Mouse (Mus musculus) lung, postnatal 10 days (tissue): ENCODE data around the gene Psmd6.

ENCODE experiments used
- DNase-seq: peaks from one replicate; pipeline ENCODE4 v3.0.0; 2021

Psmd6 gene

DNA sequence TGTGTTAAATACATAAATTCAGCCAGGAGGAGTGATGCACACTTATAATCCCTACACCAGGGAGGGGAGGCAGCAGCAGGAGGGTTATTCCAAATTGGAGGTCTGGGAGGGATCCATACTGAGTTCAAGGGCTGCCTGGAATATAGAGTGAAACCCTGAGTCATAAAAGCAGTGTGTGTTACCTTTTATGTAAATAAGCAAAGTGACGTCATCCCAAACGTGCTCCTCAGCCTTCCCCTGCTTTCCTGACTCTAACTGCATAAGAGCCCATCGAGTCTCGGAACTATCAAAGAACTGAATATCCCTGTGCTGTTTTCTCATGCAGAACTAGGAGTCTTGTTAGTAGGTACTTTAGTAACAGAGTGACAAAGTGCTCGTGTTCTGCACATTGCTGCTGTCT is 57.4 kb downstream of the Psmd6 start:
- no peak for DNase-seq

DNA sequence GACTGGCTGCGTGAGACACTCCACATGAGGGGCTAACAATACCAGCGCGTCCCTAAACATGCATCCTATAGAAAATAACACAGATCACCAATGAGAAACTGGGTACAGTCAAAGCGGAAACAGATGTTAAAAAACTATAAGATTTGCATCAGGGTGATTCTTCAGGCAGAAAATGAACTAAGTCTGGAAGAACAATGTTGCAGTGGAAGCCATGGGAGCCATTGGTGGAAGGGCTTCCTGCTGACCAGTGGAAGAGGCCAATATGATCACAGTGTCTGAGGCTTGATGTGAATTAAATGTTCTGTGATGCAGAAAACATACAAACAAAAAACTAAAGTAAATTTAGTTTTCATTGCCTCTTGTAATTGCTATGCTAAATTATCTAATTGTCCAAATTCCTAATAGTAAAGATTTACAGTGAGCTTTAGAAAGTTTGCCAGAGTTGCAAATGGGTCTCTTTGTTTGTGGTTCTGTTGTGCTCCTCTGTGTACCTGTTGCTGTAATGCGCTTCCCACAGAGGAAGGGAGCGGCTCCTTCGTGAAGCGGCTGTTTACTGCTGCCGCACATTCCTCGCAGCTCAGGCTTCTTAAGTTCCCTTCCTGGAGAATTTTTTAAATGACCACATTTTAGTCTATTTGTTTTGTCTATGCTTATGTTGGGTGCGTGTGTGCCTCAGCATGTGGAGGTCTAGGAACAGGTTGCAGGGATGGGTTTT is 58.1 kb downstream of the Psmd6 start:
- DNase-seq = no peak
